Mouse (Mus musculus) bone marrow macrophage, adult 2 months (primary cell): ENCODE data around the gene Rps6ka5. TPM values are rescaled to one million over a fixed set of nuclear protein-coding genes. Genes with fewer than 3 reads are reported as not detected.

ENCODE experiments used
- H3K27ac ChIP-seq: 2 replicates; pipeline ENCODE4 v1.5.1; 2012; ENCODE audit warnings: low read depth, low read length; ENCODE audit not compliant: insufficient read depth
- H3K4me1 ChIP-seq: 2 replicates; pipeline ENCODE4 v1.6.1; 2012; ENCODE audit warnings: low read length; ENCODE audit not compliant: control insufficient read depth, insufficient read depth
- H3K4me3 ChIP-seq: 2 replicates; pipeline ENCODE4 v1.5.1; 2012; ENCODE audit warnings: mild to moderate bottlenecking, low read length, moderate library complexity; ENCODE audit not compliant: insufficient read depth
- CTCF ChIP-seq: IDR thresholded peaks from 2 replicates; pipeline ENCODE4 v1.5.1; 2012; ENCODE audit warnings: low read depth, mild to moderate bottlenecking, low read length, moderate library complexity
- POLR2A ChIP-seq: IDR thresholded peaks from 2 replicates; pipeline ENCODE4 v1.6.1; 2012; ENCODE audit warnings: mild to moderate bottlenecking, low read depth, low read length, borderline replicate concordance
- polyA plus RNA-seq: library from polyadenylated mRNA; stranded (reverse); fragments of >200 nt; gene quantifications from 2 replicates; pipeline ENCODE4 v1.2.4, GENCODE M21; 2012; ENCODE audit not compliant: missing spikeins, insufficient read depth, insufficient read length

Gene Rps6ka5
- polyA plus RNA-seq, 1 experiment, result 15.0 TPM

DNA sequence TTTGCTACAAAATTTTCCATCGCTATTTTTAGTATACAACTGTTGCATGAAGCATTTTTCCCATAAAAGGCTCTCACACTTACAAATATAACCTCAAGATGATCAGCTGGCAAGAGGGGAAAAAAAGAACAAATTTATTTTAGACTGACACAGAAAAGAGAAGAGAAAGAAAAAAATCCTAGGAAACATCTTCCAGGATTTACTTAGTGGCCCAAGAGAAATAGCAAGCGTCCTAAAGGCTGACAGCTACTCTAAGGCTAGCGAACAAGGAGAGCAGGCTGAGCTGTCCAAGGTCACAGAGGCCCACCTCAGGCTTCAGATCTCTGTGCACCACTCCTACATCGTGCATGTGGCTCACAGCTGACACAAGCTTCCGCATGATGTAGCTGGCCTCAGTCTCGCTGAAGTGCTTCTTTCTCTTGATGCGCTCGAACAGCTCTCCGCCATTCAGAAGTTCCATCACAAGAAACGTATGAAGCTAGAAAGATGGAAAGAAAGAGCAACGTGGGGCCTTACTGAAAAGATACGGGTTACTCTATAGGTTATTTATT is 156.2 kb downstream of the Rps6ka5 start:
- H3K27ac ChIP-seq, result no peak overlapping the region
- no peak overlapping the region for H3K4me3 ChIP-seq
- TF ChIP-seq CTCF (no peak), POLR2A (no peak)
- H3K4me1 ChIP-seq, result peaks cover 7% of the 10 kb centered on the region

GRCm38 (mm10) chr12:100568831-100569230 is 158.0 kb downstream of the Rps6ka5 start:
- TF ChIP-seq CTCF (no peak), POLR2A (no peak)
- Histone ChIP-seq H3K27ac (no peak overlapping the region), H3K4me1 (peaks cover 7% of the 10 kb centered on the region), H3K4me3 (no peak overlapping the region)

DNA sequence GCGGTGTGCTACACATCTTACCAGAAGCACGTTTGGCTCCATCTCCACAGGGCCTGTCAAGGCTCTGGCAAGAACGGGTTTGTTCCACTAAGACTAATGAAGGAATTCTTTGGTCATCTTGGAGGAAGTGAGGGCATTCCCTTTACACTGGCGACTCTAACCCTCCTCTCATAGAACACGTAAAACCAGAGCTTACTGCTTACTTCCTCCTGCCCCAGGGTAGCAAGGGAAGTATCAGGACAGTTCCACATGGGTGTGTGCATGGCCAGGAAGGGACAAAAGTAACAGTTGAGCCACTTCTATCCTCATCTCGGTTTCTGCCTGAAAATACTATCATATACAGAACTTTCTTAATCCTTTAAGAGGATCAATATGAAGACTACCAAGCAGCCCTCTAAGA is 158.7 kb downstream of the Rps6ka5 start:
- no peak overlapping the region for H3K4me3 ChIP-seq
- peak overlapping the region; percentile 22; the same call in 1 of the 2 replicates for H3K27ac ChIP-seq
- TF ChIP-seq POLR2A, result no peak
- TF ChIP-seq CTCF, result no peak
- H3K4me1 ChIP-seq, result peaks cover 7% of the 10 kb centered on the region

GRCm38 (mm10) chr12:100567627-100568026 is 159.2 kb downstream of the Rps6ka5 start:
- H3K4me1 ChIP-seq, result peaks cover 7% of the 10 kb centered on the region
- H3K4me3 ChIP-seq, result no peak overlapping the region
- no peak for TF ChIP-seq CTCF
- TF ChIP-seq POLR2A, result no peak
- no peak overlapping the region for H3K27ac ChIP-seq

GRCm38 (mm10) chr12:100553675-100554074 is 173.1 kb downstream of the Rps6ka5 start:
- TF ChIP-seq POLR2A, result no peak
- TF ChIP-seq CTCF, result no peak
- Histone ChIP-seq H3K4me1 (no peaks in the 10 kb centered on the region), H3K4me3 (no peak overlapping the region)

DNA sequence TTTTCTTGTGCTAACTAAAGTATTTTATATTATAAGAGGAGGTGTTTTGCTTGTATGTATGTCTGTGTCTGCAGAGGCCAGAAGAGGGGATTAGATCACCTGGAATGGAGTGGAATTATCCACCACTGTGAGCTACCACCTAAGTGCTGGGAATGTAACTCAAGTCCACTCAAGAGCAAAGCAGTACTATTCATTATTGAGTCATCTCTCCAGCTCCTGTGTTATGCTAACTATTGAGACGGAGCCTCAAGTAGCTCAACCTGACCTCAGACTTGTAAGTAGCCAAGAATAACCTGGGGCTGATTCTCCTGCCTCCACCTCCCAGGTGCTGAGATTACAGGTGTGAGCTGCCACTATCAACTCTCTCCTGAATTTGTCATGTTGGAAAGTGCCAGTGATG is 174.8 kb downstream of the Rps6ka5 start:
- H3K27ac ChIP-seq, result no peak overlapping the region
- TF ChIP-seq CTCF, result no peak
- no peak for TF ChIP-seq POLR2A
- H3K4me1 ChIP-seq, result no peaks in the 10 kb centered on the region
- H3K4me3 ChIP-seq, result no peak overlapping the region

More at GRCm38 (mm10) chr12:100553675-100554074, 173.1 kb downstream of the Rps6ka5 start:
- H3K27ac ChIP-seq, result no peak overlapping the region

- Histone ChIP-seq H3K4me1 (peaks cover 22% of the 10 kb centered on the region), H3K27ac (no peak overlapping the region), H3K4me3 (no peak overlapping the region)
- no peak for TF ChIP-seq CTCF
- no peak for TF ChIP-seq POLR2A
Observed at GRCm38 (mm10) chr12:100544194-100544567, 182.6 kb downstream of the Rps6ka5 start.

- H3K27ac ChIP-seq, result no peak overlapping the region
- no peak overlapping the region for H3K4me3 ChIP-seq
- peaks cover 28% of the 10 kb centered on the region for H3K4me1 ChIP-seq
- TF ChIP-seq POLR2A (no peak), CTCF (no peak)
Observed at GRCm38 (mm10) chr12:100543437-100544193, 183.2 kb downstream of the Rps6ka5 start.

GRCm38 (mm10) chr12:100542494-100542893 is 184.3 kb downstream of the Rps6ka5 start:
- TF ChIP-seq POLR2A (no peak), CTCF (no peak)
- peaks cover 36% of the 10 kb centered on the region for H3K4me1 ChIP-seq

GRCm38 (mm10) chr12:100542076-100542475 is 184.7 kb downstream of the Rps6ka5 start:
- no peak overlapping the region for H3K27ac ChIP-seq
- peaks cover 40% of the 10 kb centered on the region for H3K4me1 ChIP-seq
- TF ChIP-seq POLR2A (no peak), CTCF (no peak)

More at GRCm38 (mm10) chr12:100542494-100542893, 184.3 kb downstream of the Rps6ka5 start:
- Histone ChIP-seq H3K4me3 (no peak overlapping the region), H3K27ac (no peak overlapping the region)

More at GRCm38 (mm10) chr12:100542076-100542475, 184.7 kb downstream of the Rps6ka5 start:
- no peak overlapping the region for H3K4me3 ChIP-seq
